Mouse (Mus musculus): Measurements from ENCODE around the gene Tmem107. TPM values are rescaled to one million over a fixed set of nuclear protein-coding genes. Genes with fewer than 3 reads are reported as not detected.
"Not testable (repeated sequence)": the region's sequence is repeated elsewhere in the genome, so short reads cannot be mapped to it uniquely, and the experiment has no call there.

Gene Tmem107
- polyA plus RNA-seq, 1 experiment = 7.0 TPM

GRCm38 (mm10) chr11:69092871-69093270 is 22.3 kb downstream of the Tmem107 start:
- WGBS = 82% methylated on average over 4 of the region's 4 CpGs
- Histone ChIP-seq H3K27me3 (ENCODE audit: control insufficient read depth, insufficient read depth, low read length) (no peaks in the 10 kb centered on the region), H3K4me3 (ENCODE audit: extremely low read depth, insufficient read depth, insufficient read length) (no peak overlapping the region), H3K27ac (ENCODE audit: insufficient read depth, low read length) (peak overlapping the region; percentile 3; the same call in 1 of the 2 replicates), H3K36me3 (ENCODE audit: control insufficient read depth, insufficient read depth, low read length) (peaks cover 8% of the 10 kb centered on the region), H3K4me1 (ENCODE audit: control insufficient read depth, insufficient read depth, insufficient read length) (peaks cover 24% of the 10 kb centered on the region)
- DNase-seq (ENCODE audit: low read depth in 1 of 2, low spot score in 2 of 2) = no peak
- no peak for TF ChIP-seq POLR2A (IDR thresholded peaks at IDR 0.05; ENCODE audit: low read depth, low read length)
- TF ChIP-seq CTCF (IDR thresholded peaks at IDR 0.05; ENCODE audit: extremely low read depth, insufficient read depth, insufficient read length, insufficient replicate concordance) = no peak

- H3K4me3 ChIP-seq (ENCODE audit: extremely low read depth, insufficient read depth, insufficient read length); H3K27ac ChIP-seq (ENCODE audit: insufficient read depth, low read length); H3K27me3 ChIP-seq (ENCODE audit: control insufficient read depth, insufficient read depth, low read length); DNase-seq (ENCODE audit: low read depth in 1 of 2, low spot score in 2 of 2); H3K36me3 ChIP-seq (ENCODE audit: control insufficient read depth, insufficient read depth, low read length): not testable (repeated sequence)
- WGBS = 90% methylated on average over 7 of the region's 7 CpGs
- peaks cover 30% of the 10 kb centered on the region for H3K4me1 ChIP-seq (ENCODE audit: control insufficient read depth, insufficient read depth, insufficient read length)
These were observed 23.2 kb downstream of the Tmem107 start for GRCm38 (mm10) chr11:69093856-69094255.

GRCm38 (mm10) chr11:69094697-69095429 is 24.3 kb downstream of the Tmem107 start, which contains the start of gene Per1:
Gene Per1, plus strand, starts transcription at chr11:69095217.
- peak; percentile 99 to 100 for DNase-seq (ENCODE audit: low read depth in 1 of 2, low spot score in 2 of 2)
- H3K4me3 ChIP-seq (ENCODE audit: extremely low read depth, insufficient read depth, insufficient read length) = peak within 1 kb of the TSS; percentile 70
- peaks cover 22% of the 10 kb centered on the region for H3K4me1 ChIP-seq (ENCODE audit: control insufficient read depth, insufficient read depth, insufficient read length)
- TF ChIP-seq CTCF (IDR thresholded peaks at IDR 0.05; ENCODE audit: extremely low read depth, insufficient read depth, insufficient read length, insufficient replicate concordance) (no peak), POLR2A (IDR thresholded peaks at IDR 0.05; ENCODE audit: low read depth, low read length) (peak; percentile 66)
- H3K36me3 ChIP-seq (ENCODE audit: control insufficient read depth, insufficient read depth, low read length) = peaks cover 6% of the 10 kb centered on the region
- WGBS = under 1% methylated on average over 37 of the region's 37 CpGs
- H3K27me3 ChIP-seq (ENCODE audit: control insufficient read depth, insufficient read depth, low read length) = no peaks in the 10 kb centered on the region
- peak within 1 kb of the TSS; percentile 92 for H3K27ac ChIP-seq (ENCODE audit: insufficient read depth, low read length)

DNA sequence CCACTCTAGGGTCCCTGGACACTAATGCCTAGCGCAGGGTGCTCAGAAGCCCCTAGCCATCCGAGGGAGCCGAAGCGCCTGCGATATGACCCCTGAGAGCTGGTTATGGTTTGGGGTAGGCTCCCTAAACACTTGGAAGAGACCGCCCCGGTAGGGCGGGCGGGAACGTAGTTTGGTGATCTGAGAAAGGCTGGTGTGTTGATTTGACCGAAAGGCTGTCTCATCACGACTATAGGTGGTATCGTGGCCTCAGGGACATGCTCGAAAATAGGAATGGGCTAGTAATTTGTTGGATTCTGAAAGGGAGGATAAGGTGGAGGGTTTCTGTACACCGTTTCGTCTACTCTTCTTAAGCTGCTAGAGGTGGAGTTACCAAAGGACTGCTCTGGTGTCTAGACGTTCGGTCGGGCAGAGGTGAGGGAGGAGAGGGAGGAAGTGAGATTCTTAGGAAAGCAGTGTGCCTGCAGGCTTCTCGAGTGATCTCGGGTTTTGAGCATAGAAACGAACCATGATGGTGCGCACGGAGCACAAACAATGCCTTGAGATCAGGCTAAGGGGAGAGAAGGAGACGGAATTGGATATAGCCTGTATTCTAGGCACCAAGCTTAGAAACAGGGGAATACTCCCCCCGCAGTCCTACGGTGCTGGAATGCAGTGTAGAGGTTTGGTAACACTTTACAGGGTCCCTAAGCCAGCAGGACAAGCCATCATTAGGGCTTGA is 25.1 kb downstream of the Tmem107 start:
- DNase-seq (ENCODE audit: low read depth in 1 of 2, low spot score in 2 of 2) = no peak

GRCm38 (mm10) chr11:69096360-69096986 is 25.9 kb downstream of the Tmem107 start:
- Histone ChIP-seq H3K4me1 (ENCODE audit: control insufficient read depth, insufficient read depth, insufficient read length) (peaks cover 25% of the 10 kb centered on the region), H3K27me3 (ENCODE audit: control insufficient read depth, insufficient read depth, low read length) (no peaks in the 10 kb centered on the region), H3K4me3 (ENCODE audit: extremely low read depth, insufficient read depth, insufficient read length) (peak overlapping the region; percentile 27), H3K27ac (ENCODE audit: insufficient read depth, low read length) (peak overlapping the region; percentile 90), H3K36me3 (ENCODE audit: control insufficient read depth, insufficient read depth, low read length) (peaks cover 8% of the 10 kb centered on the region)
- WGBS = 16% methylated on average over 9 of the region's 9 CpGs
- DNase-seq (ENCODE audit: low read depth in 1 of 2, low spot score in 2 of 2) = no peak
- TF ChIP-seq POLR2A (IDR thresholded peaks at IDR 0.05; ENCODE audit: low read depth, low read length) (no peak), CTCF (IDR thresholded peaks at IDR 0.05; ENCODE audit: extremely low read depth, insufficient read depth, insufficient read length, insufficient replicate concordance) (no peak)

More for the DNA sequence above, 25.1 kb downstream of the Tmem107 start:
- 2% methylated on average over 27 of the region's 27 CpGs for WGBS
- peaks cover under 1% of the 10 kb centered on the region; the same call in 1 of the 2 replicates for H3K36me3 ChIP-seq (ENCODE audit: control insufficient read depth, insufficient read depth, low read length)
- H3K4me3 ChIP-seq (ENCODE audit: extremely low read depth, insufficient read depth, insufficient read length) = peak overlapping the region; percentile 70
- H3K4me1 ChIP-seq (ENCODE audit: control insufficient read depth, insufficient read depth, insufficient read length) = peaks cover 22% of the 10 kb centered on the region
- peak overlapping the region; percentile 92 for H3K27ac ChIP-seq (ENCODE audit: insufficient read depth, low read length)
- TF ChIP-seq CTCF (IDR thresholded peaks at IDR 0.05; ENCODE audit: extremely low read depth, insufficient read depth, insufficient read length, insufficient replicate concordance) = no peak
- TF ChIP-seq POLR2A (IDR thresholded peaks at IDR 0.05; ENCODE audit: low read depth, low read length) = no peak
- H3K27me3 ChIP-seq (ENCODE audit: control insufficient read depth, insufficient read depth, low read length) = no peaks in the 10 kb centered on the region

- WGBS = 4% methylated on average over 29 of the region's 29 CpGs
- H3K4me1 ChIP-seq (ENCODE audit: control insufficient read depth, insufficient read depth, insufficient read length) = peaks cover 25% of the 10 kb centered on the region
- H3K27ac ChIP-seq (ENCODE audit: insufficient read depth, low read length) = peak overlapping the region; percentile 90
- H3K4me3 ChIP-seq (ENCODE audit: extremely low read depth, insufficient read depth, insufficient read length) = peak overlapping the region; percentile 17; the same call in 1 of the 2 replicates
- TF ChIP-seq CTCF (IDR thresholded peaks at IDR 0.05; ENCODE audit: extremely low read depth, insufficient read depth, insufficient read length, insufficient replicate concordance) (no peak), POLR2A (IDR thresholded peaks at IDR 0.05; ENCODE audit: low read depth, low read length) (peak; percentile 16; the same call in 1 of the 2 replicates)
- peak; percentile 70 to 87 for DNase-seq (ENCODE audit: low read depth in 1 of 2, low spot score in 2 of 2)
- no peaks in the 10 kb centered on the region for H3K27me3 ChIP-seq (ENCODE audit: control insufficient read depth, insufficient read depth, low read length)
- peaks cover 15% of the 10 kb centered on the region for H3K36me3 ChIP-seq (ENCODE audit: control insufficient read depth, insufficient read depth, low read length)
These were observed 26.6 kb downstream of the Tmem107 start for GRCm38 (mm10) chr11:69096987-69097900.

Measured in spleen, adult 2 months (tissue).